Comparison of ENCODE assay signal across 22 mouse cellular contexts in genomic region chr7:113468345-113468744, GRCm38 (mm10). TPM values are rescaled to one million over a fixed set of nuclear protein-coding genes. Genes with fewer than 3 reads are reported as not detected.
A peak's percentile ranks its signal among the peaks of the same experiment; 100 is the strongest.
DNase-seq lines count a peak whose midpoint lies in the region; ATAC-seq and TF ChIP-seq lines count a peak whose summit lies in the region.
"Had no signal": no experiment of that assay in that cellular context is flagged by ENCODE, and none has a peak within 500 bp of the region (broad histone marks: within the 10 kb centered on the region; RNA-seq: fewer than 3 reads in every experiment).

No protein-coding gene starts in this region.

- no peak overlapping the region for H3K4me3 ChIP-seq in CH12.LX (replicated peaks in 1 of 3; ENCODE audit: low read depth in 2 of 3, low read length in 2 of 3, poor library complexity in 1 of 3)

- no peaks in the 10 kb centered on the region for H3K79me2 ChIP-seq in CH12.LX (replicated peaks; ENCODE audit: control insufficient read depth, extremely low read depth, insufficient read depth, poor library complexity, severe bottlenecking)

- in situ Hi-C loops in CH12.LX (cut with MboI; ENCODE audit: low pct_ligation_motif_present, low pct_unique_long_range_greater_than_20kb, low sequenced_read_pairs): no loop called here

- TF ChIP-seq POLR2A in CH12.LX (IDR thresholded peaks at IDR 0.05; ENCODE audit: low read depth, low read length): no peak

- H3K27ac ChIP-seq in CH12.LX (ENCODE audit: insufficient read depth, low read depth): no peak overlapping the region

- peaks cover 4 to 6% of the 10 kb centered on the region in 2 experiments; a peak in 2 of 4 replicates for H3K4me1 ChIP-seq in CH12.LX (ENCODE audit: control insufficient read depth in 1 of 2, insufficient read depth in 2 of 2)

- H3K27me3 ChIP-seq in CH12.LX (replicated peaks): no peaks in the 10 kb centered on the region

- peak; percentile 80 for TF ChIP-seq EP300 in CH12.LX (IDR thresholded peaks at IDR 0.05; ENCODE audit: low read length)

- H3K36me3 ChIP-seq in CH12.LX (replicated peaks in 1 of 2; ENCODE audit: control insufficient read depth in 1 of 2, insufficient read depth in 1 of 2, low read length in 1 of 2): no peaks in the 10 kb centered on the region
- H3K36me3 ChIP-seq: G1E had no signal

- ATAC-seq in megakaryocyte, adult 5-6 weeks (ENCODE audit: poor library complexity, severe bottlenecking): 0 out of 2 replicates have a peak, but pooled peaks have one; percentile 33
- ATAC-seq: activated CD4-positive, CD25-positive, alpha-beta regulatory T cell, adult 4 months; CD4-positive, CD25-positive, alpha-beta regulatory T cell, adult 4 months; Patski had no signal

- dilution Hi-C loops in CH12.LX (cut with MboI; ENCODE audit: extremely low pct_ligation_motif_present, extremely low pct_unique_long_range_greater_than_20kb, low sequenced_read_pairs): no loop called here

- no peak overlapping the region for H3K4me2 ChIP-seq in CH12.LX (ENCODE audit: insufficient read depth, low read depth, poor library complexity, severe bottlenecking)

- no peak for TF ChIP-seq CTCF in CH12.LX (conservative IDR thresholded peaks at IDR 0.05 in 1 of 2, IDR thresholded peaks at IDR 0.05 in 1 of 2; ENCODE audit: low read depth in 2 of 2, low read length in 2 of 2)

- H3K9me3 ChIP-seq in CH12.LX (replicated peaks; ENCODE audit: low read length): peaks cover 2% of the 10 kb centered on the region
- H3K9me3 ChIP-seq: G1E had no signal

- no peak overlapping the region for H3K9ac ChIP-seq in CH12.LX (ENCODE audit: insufficient read depth, low read depth)

- no peak for TF ChIP-seq RAD21 in CH12.LX (IDR thresholded peaks at IDR 0.05; ENCODE audit: low read depth, low read length)

- peak; percentile 54 for DNase-seq in A20 (ENCODE audit: low read depth, low spot score)
- DNase-seq in CH12.LX (ENCODE audit: extremely low read depth): peak; percentile 24
- no peak for DNase-seq in heart, adult 8-10 months (ENCODE audit: low spot score)
- no peak for DNase-seq in heart, adult 9 months (ENCODE audit: low spot score in 2 of 2)
- DNase-seq in testis, postnatal 14 days (ENCODE audit: low spot score): no peak
- DNase-seq: adrenal gland, adult 2 months; adrenal gland, adult 8-10 months; adrenal gland, postnatal 10 days; adrenal gland, postnatal 14 days; adrenal gland, postnatal 25 days; adrenal gland, postnatal 36 days; B cell, adult 2 months; cerebellum, adult 11 months; cerebellum, adult 11-12 months; cerebellum, adult 18-20 months; cerebellum, adult 2 months; cerebellum, adult 8-10 months had no signal

TF ChIP-seq in CH12.LX, 34 proteins besides CTCF, POLR2A, EP300 and RAD21:
- TF ChIP-seq IRF4 (IDR thresholded peaks at IDR 0.05; ENCODE audit: low read depth, low read length): peak; percentile 74
- peak; percentile 69 for TF ChIP-seq BHLHE40 (IDR thresholded peaks at IDR 0.05; ENCODE audit: low read depth, low read length)
- peak; percentile 74 for TF ChIP-seq JUND (conservative IDR thresholded peaks at IDR 0.05; ENCODE audit: low read depth, low read length)
- no peak for TF ChIP-seq TBP (conservative IDR thresholded peaks at IDR 0.05; ENCODE audit: low read depth, low read length)
- TF ChIP-seq JUN (IDR thresholded peaks at IDR 0.05; ENCODE audit: insufficient read depth, low read depth, low read length): peak; percentile 35; the same call in 1 of the 2 replicates
TF ChIP-seq in CH12.LX: peak in this region for 4.

RNA-seq across cellular contexts. Expression of gene Far1, which starts 45.3 kb away (rescaled TPM):
- 73.4 and 81.5 TPM in 2 replicates for total RNA-seq in CH12.LX (2012; rRNA removed)
- total RNA-seq in CH12.LX (2014; rRNA removed): 170 and 201 TPM in 2 replicates
- polyA plus RNA-seq in CH12.LX (2012; ENCODE audit: insufficient read length, low read depth): 91.7 and 97.3 TPM in 2 replicates
- 228 and 233 TPM in 2 replicates for total RNA-seq in megakaryocyte, adult 5-6 weeks (2015)
- 225 and 231 TPM in 2 replicates for total RNA-seq in megakaryocyte, adult 5-6 weeks (2017)
- total RNA-seq in heart, adult 8-10 months (2022): 10 to 100 TPM; 15.2 to 23.6 (median 20.9) TPM

Comparison
In these comparisons a context has a peak if more than half of its experiments do, and no peak if none do; other contexts are left out.
1. DNase-seq: peak in A20 (single experiment) and CH12.LX (single experiment); none in heart, adult 8-10 months (single experiment), heart, adult 9 months (0 of 2) and testis, postnatal 14 days (single experiment).